Mouse (Mus musculus) embryonic facial prominence, embryonic 15.5 days (tissue): Measurements from ENCODE around the gene Creb5. TPM values are rescaled to one million over a fixed set of nuclear protein-coding genes. Genes with fewer than 3 reads are reported as not detected.

Source experiments
- ATAC-seq: fragments of 200-750 bp; cut with Nextera tagmentation; 2 replicates; pipeline ENCODE4 v1.8.0; 2017; ENCODE audit warnings: low read depth, moderate TSS enrichment; ENCODE audit not compliant: insufficient number of reproducible peaks, low FRiP score, low TSS enrichment
- H3K27ac ChIP-seq: fragments of 300-500 bp; sonication (generic); replicated peaks from 2 replicates; pipeline ENCODE4 v1.5.1; 2015; ENCODE audit warnings: mild to moderate bottlenecking, inconsistent platforms
- H3K27me3 ChIP-seq: fragments of 300-500 bp; sonication (generic); 2 replicates; pipeline ENCODE4 v1.6.1; 2015; ENCODE audit warnings: inconsistent platforms
- H3K36me3 ChIP-seq: fragments of 300-500 bp; sonication (generic); 2 replicates; pipeline ENCODE4 v1.6.1; 2015; ENCODE audit warnings: mild to moderate bottlenecking, inconsistent platforms
- H3K4me1 ChIP-seq: fragments of 300-500 bp; sonication (generic); 2 replicates; pipeline ENCODE4 v1.6.1; 2015; ENCODE audit warnings: inconsistent platforms
- H3K4me2 ChIP-seq: fragments of 300-500 bp; sonication (generic); replicated peaks from 2 replicates; pipeline ENCODE4 v1.6.1; 2015; ENCODE audit warnings: mild to moderate bottlenecking, inconsistent platforms
- H3K4me3 ChIP-seq: fragments of 300-500 bp; sonication (generic); replicated peaks from 2 replicates; pipeline ENCODE4 v1.5.1; 2015; ENCODE audit warnings: mild to moderate bottlenecking, inconsistent platforms
- H3K9ac ChIP-seq: fragments of 300-500 bp; sonication (generic); 2 replicates; pipeline ENCODE4 v1.6.1; 2015; ENCODE audit warnings: inconsistent platforms
- H3K9me3 ChIP-seq: fragments of 300-500 bp; sonication (generic); replicated peaks from 2 replicates; pipeline ENCODE4 v1.6.1; 2016; ENCODE audit warnings: inconsistent platforms
- WGBS: fragments of 180-500 bp; shearing (Covaris S2); methylation state at CpG from one replicate; pipeline ENCODE4 v1.1.7; 2015; 5-methylcytosine and 5-hydroxymethylcytosine counted together
- polyA plus RNA-seq: library from polyadenylated mRNA; unstranded; fragments of >200 nt; fragmentation: Nextera tagmentation; extraction: Ambion mirVana; gene quantifications from 2 replicates; pipeline ENCODE4 v1.2.1, GENCODE M21; 2015

The Creb5 gene
- polyA plus RNA-seq, 1 experiment from 2014 or later, result 28.3 TPM

DNA sequence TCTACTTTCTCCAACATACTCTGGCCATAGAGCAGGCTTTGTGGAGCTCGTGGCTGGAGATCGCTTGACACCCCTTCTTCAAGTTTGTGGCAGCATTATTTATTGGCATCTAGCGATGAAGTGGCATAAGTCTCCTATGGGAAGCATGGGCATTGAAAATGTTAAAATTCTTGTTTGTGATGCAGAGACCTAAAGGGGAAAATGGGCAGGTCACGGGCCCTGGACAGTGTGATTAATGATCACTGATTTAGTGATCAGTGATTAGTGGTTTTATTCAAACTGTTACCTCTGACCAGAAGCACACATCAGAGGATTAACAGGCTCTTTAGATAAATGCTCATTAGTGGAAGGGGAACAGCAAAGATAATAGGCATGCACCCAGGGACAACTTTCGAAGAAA is 2.6 kb downstream of the Creb5 start:
- Histone ChIP-seq H3K9me3 (no peaks in the 10 kb centered on the region), H3K27ac (no peak overlapping the region), H3K9ac (no peak overlapping the region), H3K4me2 (peak overlapping the region; percentile 96), H3K4me3 (peak overlapping the region; percentile 61; the same call in 1 of the 2 replicates), H3K4me1 (peaks cover 41% of the 10 kb centered on the region), H3K27me3 (peaks cover 48% of the 10 kb centered on the region), H3K36me3 (no peaks in the 10 kb centered on the region)
- WGBS, result 32% methylated on average over 5 of the region's 5 CpGs
- no peak for ATAC-seq

DNA sequence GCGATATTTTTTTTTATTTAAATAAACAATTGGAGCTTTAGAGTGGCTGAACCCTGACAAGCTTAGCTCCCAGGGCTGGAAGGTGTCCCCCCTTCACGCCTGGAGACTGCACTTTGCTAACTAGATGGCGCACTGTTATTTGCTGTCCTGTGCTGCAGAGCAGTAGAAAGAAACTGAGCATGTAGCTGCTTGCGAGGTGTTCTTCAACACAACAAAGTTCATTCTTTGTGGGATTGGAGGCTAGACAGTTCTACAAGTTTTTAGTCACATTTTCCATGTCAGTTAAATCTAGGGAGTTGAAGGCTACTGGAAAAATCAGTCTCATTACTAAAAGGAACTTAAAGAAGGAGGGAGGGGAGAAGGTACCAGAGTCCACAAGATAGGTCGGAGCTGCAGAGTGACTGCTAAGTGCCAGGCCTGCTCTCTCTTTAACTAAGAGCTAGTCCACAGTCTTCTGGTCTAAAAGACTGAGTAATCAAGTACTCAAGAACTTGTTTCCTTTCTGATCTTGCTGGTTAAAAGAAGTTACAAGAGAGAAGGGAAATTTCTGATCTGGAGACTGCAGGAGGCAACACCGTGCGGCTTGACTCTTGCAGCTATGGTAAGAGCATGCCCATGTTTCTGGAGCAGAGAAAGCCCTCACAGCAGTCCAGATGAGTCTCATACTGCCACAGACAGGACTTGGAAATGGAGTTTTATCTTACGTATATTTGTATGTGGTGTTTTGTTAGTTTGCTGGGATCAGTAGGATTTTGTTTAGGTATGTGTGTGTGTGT is 3.3 kb downstream of the Creb5 start:
- Histone ChIP-seq H3K4me2 (peak overlapping the region; percentile 10; the same call in 1 of the 2 replicates), H3K4me1 (peaks cover 41% of the 10 kb centered on the region), H3K36me3 (no peaks in the 10 kb centered on the region), H3K27ac (no peak overlapping the region; the same call in 1 of the 2 replicates), H3K9me3 (no peaks in the 10 kb centered on the region), H3K9ac (no peak overlapping the region), H3K4me3 (no peak overlapping the region; the same call in 1 of the 2 replicates), H3K27me3 (peaks cover 43% of the 10 kb centered on the region)
- ATAC-seq, result no peak
- 55% methylated on average over 8 of the region's 8 CpGs for WGBS

DNA sequence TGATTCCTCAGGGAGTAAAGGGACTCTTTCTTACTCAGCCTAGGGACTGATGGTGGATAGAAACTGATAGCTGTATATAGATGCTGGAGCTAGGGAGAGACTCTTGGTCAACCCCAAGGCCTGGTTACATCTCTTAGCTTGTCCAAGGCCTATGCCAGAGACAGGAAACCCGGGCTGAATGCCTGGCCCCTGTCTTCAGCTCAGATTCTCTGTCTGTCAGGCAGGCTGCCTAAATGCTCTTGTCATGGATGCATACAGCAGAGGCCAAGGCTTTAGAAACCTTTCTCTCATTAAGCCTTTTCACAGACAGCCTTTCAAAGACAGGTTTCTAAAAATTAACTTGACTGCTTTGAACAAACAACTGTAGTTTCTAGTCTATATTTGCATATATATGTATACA is 5.9 kb downstream of the Creb5 start:
- WGBS, result 24% methylated on average over 1 of the region's 1 CpGs
- Histone ChIP-seq H3K27me3 (peaks cover 19% of the 10 kb centered on the region), H3K9ac (no peak overlapping the region), H3K4me1 (peaks cover 25% of the 10 kb centered on the region), H3K4me2 (no peak overlapping the region), H3K9me3 (no peaks in the 10 kb centered on the region), H3K36me3 (no peaks in the 10 kb centered on the region), H3K27ac (no peak overlapping the region), H3K4me3 (no peak overlapping the region)
- no peak for ATAC-seq

DNA sequence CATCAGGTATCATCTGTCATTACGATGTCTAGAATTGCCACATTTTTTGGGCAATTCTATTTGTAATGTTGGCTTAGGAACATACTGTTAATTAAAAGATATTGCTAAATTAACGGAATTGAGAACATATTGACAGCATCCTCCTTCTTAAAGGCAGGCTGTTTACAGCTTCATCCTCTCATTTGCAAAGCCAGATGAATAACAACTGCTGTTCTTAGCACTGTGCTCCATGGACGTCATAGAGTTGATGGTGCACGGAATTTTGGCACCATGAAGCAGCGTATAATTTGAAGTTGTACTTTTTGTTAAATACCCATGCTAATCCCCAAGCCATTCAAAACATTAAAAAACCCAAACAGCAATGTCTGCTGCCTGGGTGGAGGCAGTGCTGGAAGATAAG is 10.8 kb downstream of the Creb5 start:
- no peak for ATAC-seq
- no peaks in the 10 kb centered on the region for H3K9me3 ChIP-seq
- no peaks in the 10 kb centered on the region for H3K36me3 ChIP-seq
- no peaks in the 10 kb centered on the region for H3K27me3 ChIP-seq
- no peak overlapping the region for H3K27ac ChIP-seq
- no peak overlapping the region for H3K4me3 ChIP-seq
- WGBS, result 58% methylated on average over 5 of the region's 5 CpGs
- H3K4me2 ChIP-seq, result no peak overlapping the region
- H3K9ac ChIP-seq, result no peak overlapping the region
- 0 out of 2 replicates have a peak, but pooled peaks cover 12% of the 10 kb centered on the region for H3K4me1 ChIP-seq

DNA sequence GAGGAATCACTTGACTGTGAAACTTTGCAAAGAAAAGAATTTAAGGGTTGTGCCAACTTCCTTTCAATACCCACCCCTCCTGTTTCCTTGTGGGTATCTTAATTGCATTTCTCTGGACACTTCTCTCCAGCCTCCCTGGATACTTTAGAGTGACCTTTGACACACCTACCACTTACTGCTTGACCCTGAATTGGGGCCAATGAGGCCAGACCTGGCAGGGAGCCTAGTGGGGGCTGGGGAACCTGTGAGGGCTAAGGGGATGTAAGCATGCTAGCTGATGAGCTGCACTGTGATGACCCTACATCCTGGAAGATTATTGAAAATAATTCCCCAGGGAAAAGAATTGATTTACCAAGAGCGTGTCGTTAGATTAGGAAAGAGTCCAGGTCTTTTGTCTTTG is 17.1 kb downstream of the Creb5 start:
- ATAC-seq, result no peak
- H3K27ac ChIP-seq, result no peak overlapping the region
- no peak overlapping the region for H3K4me3 ChIP-seq
- no peaks in the 10 kb centered on the region for H3K9me3 ChIP-seq
- no peaks in the 10 kb centered on the region for H3K27me3 ChIP-seq
- H3K36me3 ChIP-seq, result no peaks in the 10 kb centered on the region
- 70% methylated on average over 2 of the region's 2 CpGs for WGBS
- peaks cover 7% of the 10 kb centered on the region for H3K4me1 ChIP-seq
- no peak overlapping the region for H3K4me2 ChIP-seq
- H3K9ac ChIP-seq, result no peak overlapping the region

DNA sequence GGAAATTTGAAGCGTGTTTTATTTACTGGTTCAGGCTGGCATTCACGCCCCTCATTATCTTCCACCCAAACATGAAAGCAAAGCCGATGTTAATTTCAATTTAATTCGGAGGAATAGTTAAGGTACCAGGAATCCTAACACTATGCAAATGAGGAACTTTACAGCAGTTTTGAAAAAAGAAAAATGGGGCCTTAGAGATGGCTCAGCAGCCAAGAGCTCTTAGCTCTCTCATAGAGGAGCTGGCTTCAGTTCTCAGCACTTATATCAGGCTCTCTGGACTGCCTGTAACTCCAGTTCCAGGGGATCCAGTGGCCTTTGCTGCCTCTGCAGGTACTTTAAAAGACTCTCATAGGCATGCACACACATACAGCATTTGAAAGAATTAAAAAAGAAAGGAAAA is 19.1 kb downstream of the Creb5 start:
- H3K4me2 ChIP-seq, result no peak overlapping the region
- 83% methylated on average over 4 of the region's 4 CpGs for WGBS

DNA sequence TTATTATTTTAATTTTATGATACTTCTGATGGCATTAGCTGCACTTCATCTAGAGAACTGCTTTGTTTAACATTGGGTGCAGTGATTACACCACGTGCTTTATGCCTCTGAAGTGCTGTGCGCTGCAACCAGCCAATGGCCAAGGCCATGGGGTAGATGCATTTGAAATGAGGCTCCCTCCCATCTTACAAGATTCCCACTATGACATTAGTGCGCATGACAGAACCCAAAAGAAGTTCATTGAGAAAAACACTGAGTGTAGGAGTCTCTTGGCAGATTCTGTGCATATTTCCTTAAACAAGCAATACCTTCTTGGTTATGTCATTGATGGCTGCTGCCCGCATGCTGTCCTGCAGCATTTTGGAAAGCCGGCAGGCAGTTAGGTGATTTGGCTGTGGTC is 19.6 kb downstream of the Creb5 start:
- Histone ChIP-seq H3K27me3 (no peaks in the 10 kb centered on the region), H3K4me1 (peaks cover 7% of the 10 kb centered on the region), H3K4me3 (no peak overlapping the region), H3K9ac (no peak overlapping the region), H3K4me2 (no peak overlapping the region), H3K36me3 (no peaks in the 10 kb centered on the region), H3K9me3 (no peaks in the 10 kb centered on the region), H3K27ac (no peak overlapping the region)
- 80% methylated on average over 5 of the region's 5 CpGs for WGBS
- no peak for ATAC-seq

More for the DNA sequence above, 19.1 kb downstream of the Creb5 start:
- Histone ChIP-seq H3K9ac (no peak overlapping the region), H3K9me3 (no peaks in the 10 kb centered on the region), H3K4me1 (peaks cover 7% of the 10 kb centered on the region), H3K27me3 (no peaks in the 10 kb centered on the region), H3K36me3 (no peaks in the 10 kb centered on the region), H3K27ac (no peak overlapping the region), H3K4me3 (no peak overlapping the region)
- ATAC-seq, result no peak

DNA sequence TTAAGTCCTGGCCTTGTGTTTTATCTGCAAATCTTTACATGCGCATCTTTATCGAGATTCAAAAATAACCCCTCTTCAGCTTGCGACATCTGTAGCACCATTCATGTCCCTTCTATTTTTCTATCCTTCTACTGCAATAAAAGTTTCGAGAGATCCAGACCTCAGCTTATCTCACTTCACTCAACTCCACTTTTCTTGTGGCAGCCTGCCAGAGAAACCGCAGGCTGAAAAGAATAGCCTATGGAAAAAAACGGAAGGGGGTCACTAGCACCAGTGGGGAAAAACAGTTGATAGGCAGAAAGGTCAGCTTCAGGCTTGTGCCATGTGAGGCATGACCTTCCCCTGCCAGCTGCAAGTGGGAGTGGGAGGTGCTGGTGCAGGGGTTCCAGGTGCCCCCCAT is 21.6 kb downstream of the Creb5 start:
- Histone ChIP-seq H3K4me1 (peaks cover 7% of the 10 kb centered on the region), H3K27me3 (no peaks in the 10 kb centered on the region), H3K9ac (no peak overlapping the region), H3K4me2 (no peak overlapping the region), H3K9me3 (no peaks in the 10 kb centered on the region), H3K4me3 (no peak overlapping the region), H3K36me3 (no peaks in the 10 kb centered on the region), H3K27ac (no peak overlapping the region)
- 47% methylated on average over 6 of the region's 6 CpGs for WGBS
- no peak for ATAC-seq

DNA sequence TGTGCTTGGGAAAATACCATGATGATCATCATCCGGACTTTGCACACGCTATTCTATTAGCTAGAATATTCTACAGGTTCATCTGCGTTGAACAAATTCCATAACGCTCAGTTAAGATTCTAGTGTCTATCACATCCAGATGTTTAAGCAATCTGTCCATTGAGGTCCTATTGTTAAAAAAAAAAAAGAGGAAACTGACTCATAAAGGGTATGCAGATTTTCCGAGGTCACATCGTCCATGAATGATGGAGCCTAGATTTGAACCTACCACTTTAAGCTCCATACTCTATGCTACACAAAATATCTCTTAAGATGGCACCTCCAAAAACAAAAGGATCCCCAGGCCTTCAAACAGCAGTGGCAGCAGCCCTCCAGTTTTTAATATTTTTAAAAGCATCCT is 26.5 kb downstream of the Creb5 start:
- Histone ChIP-seq H3K27me3 (no peaks in the 10 kb centered on the region; the same call in 1 of the 2 replicates), H3K9me3 (no peaks in the 10 kb centered on the region), H3K4me1 (peaks cover 4% of the 10 kb centered on the region), H3K27ac (no peak overlapping the region), H3K9ac (no peak overlapping the region), H3K36me3 (no peaks in the 10 kb centered on the region), H3K4me3 (no peak overlapping the region), H3K4me2 (no peak overlapping the region)
- 59% methylated on average over 6 of the region's 6 CpGs for whole genome bisulfite sequencing
- ATAC-seq, result no peak

DNA sequence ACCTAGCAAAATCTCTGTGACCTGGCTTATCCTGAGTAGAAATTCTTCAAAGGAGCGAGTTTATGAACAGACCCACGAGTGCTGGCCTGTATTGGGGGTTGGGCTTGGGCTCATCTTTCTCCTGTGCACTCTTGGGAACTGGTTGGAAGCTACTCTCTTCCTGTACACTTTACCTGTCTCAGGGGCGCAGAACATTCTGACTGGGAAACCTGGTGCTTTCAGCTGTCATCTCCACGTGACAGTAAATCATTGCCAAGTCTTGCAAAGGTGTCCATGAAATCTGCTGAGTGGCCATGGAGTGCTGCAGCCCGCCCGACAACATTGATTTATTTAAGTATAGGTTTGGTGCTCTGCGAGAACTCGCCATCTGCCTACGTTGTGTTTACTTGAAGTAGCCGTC is 27.1 kb downstream of the Creb5 start:
- Histone ChIP-seq H3K36me3 (no peaks in the 10 kb centered on the region), H3K4me2 (no peak overlapping the region), H3K4me3 (no peak overlapping the region), H3K4me1 (peaks cover 6% of the 10 kb centered on the region; the same call in 1 of the 2 replicates), H3K9me3 (no peaks in the 10 kb centered on the region), H3K27me3 (no peaks in the 10 kb centered on the region; the same call in 1 of the 2 replicates), H3K9ac (no peak overlapping the region), H3K27ac (no peak overlapping the region)
- 0 out of 2 replicates have a peak, but pooled peaks have one; percentile 60 for ATAC-seq
- 57% methylated on average over 10 of the region's 10 CpGs for WGBS

DNA sequence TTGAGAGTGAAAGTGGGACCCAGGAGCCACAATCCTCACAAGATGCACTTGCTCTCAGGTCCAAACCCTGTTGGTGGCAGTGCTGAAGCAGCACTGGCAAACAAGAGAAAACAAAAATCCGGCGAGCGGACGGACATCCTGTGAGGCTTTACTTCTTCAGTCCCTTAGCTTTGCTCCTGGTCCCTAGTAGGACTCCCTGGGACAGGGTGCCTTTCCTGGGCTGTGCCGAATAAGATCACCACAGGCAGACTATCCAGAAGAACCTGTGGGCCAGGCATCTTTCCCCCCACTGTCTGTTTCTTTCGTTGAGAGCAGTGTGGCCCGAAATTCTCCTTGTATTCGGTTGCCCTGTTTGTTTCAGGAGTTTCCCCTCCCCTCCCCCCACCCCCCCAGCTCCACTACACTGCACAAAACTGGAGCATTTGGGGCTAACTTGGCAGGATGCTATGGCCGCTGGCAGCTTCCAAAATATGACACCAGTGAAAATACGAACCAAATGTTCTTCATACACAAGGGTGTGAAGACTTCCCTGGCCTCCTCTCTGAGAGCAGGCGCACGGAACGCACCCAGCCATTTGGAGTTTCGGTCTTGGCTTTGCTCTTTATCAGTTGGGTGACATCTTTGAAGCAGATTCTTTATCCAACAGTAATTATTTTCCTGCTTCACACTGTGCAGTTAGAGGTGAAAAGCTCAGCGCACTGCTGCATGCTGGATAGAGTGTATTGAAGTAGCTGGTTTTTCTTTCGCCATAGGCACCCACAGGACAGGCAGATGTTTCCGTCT is 32.7 kb downstream of the Creb5 start:
- H3K4me3 ChIP-seq, result no peak overlapping the region
- H3K27me3 ChIP-seq, result no peaks in the 10 kb centered on the region; the same call in 1 of the 2 replicates
- no peak overlapping the region for H3K9ac ChIP-seq
- peak; percentile 67 for ATAC-seq
- no peaks in the 10 kb centered on the region for H3K9me3 ChIP-seq
- H3K4me1 ChIP-seq, result peaks cover 17% of the 10 kb centered on the region
- peak overlapping the region; percentile 48; the same call in 1 of the 2 replicates for H3K27ac ChIP-seq
- 42% methylated on average over 17 of the region's 17 CpGs for WGBS
- peak overlapping the region; percentile 22 for H3K4me2 ChIP-seq
- no peaks in the 10 kb centered on the region for H3K36me3 ChIP-seq
